ENCODE assay signal across 8 mouse cellular contexts in genomic region chr1:133163820-133164431, GRCm38 (mm10). TPM values are rescaled to one million over a fixed set of nuclear protein-coding genes. Genes with fewer than 3 reads are reported as not detected.
A peak's percentile ranks its signal among the peaks of the same experiment; 100 is the strongest.
DNase-seq lines count a peak whose midpoint lies in the region; ATAC-seq and TF ChIP-seq lines count a peak whose summit lies in the region.

Plekha6 (plus strand) TSS chr1:133164210.

- peaks cover 15% of the 10 kb centered on the region; the same call in 1 of the 2 replicates for H3K27me3 ChIP-seq in intestine, embryonic 16.5 days (replicated peaks; ENCODE audit: control insufficient read depth, insufficient read depth, low read length)
- H3K27me3 ChIP-seq in liver, adult 2 months (ENCODE audit: control insufficient read depth, insufficient read depth, low read length): peaks cover 7% of the 10 kb centered on the region

- H3K4me1 ChIP-seq in intestine, embryonic 16.5 days (ENCODE audit: control insufficient read depth, insufficient read depth, low read length): peaks cover 20% of the 10 kb centered on the region
- H3K4me1 ChIP-seq in liver, adult 2 months (ENCODE audit: control insufficient read depth, insufficient read depth, low read length): no peaks in the 10 kb centered on the region

- no peak for TF ChIP-seq POLR2A in liver, adult 2 months (IDR thresholded peaks at IDR 0.05; ENCODE audit: extremely low read depth, insufficient read depth, low read length)

- peak within 1 kb of the TSS; percentile 93 for H3K4me2 ChIP-seq in intestine, embryonic 16.5 days (ENCODE audit: low read depth, low read length)

- peak; percentile 45 for ATAC-seq in intestine, embryonic 16.5 days

- H3K4me3 ChIP-seq in intestine, embryonic 16.5 days (ENCODE audit: low read length): peak within 1 kb of the TSS; percentile 67
- peak within 1 kb of the TSS; percentile 53; the same call in 1 of the 2 replicates for H3K4me3 ChIP-seq in liver, adult 2 months (ENCODE audit: insufficient read depth, low read depth, low read length)

- peak within 1 kb of the TSS; percentile 78 for H3K9ac ChIP-seq in intestine, embryonic 16.5 days (ENCODE audit: low read depth, low read length)
- H3K9ac ChIP-seq in liver, adult 2 months (ENCODE audit: low read depth, low read length): peak within 1 kb of the TSS; percentile 49

- no peaks in the 10 kb centered on the region for H3K9me3 ChIP-seq in intestine, embryonic 16.5 days (ENCODE audit: control insufficient read depth, low read length)

- no peaks in the 10 kb centered on the region for H3K79me2 ChIP-seq in liver, adult 2 months (ENCODE audit: control insufficient read depth, insufficient read depth, low read length)

- no peaks in the 10 kb centered on the region for H3K36me3 ChIP-seq in intestine, embryonic 16.5 days (ENCODE audit: control insufficient read depth, insufficient read depth, low read length)
- no peaks in the 10 kb centered on the region for H3K36me3 ChIP-seq in liver, adult 2 months (ENCODE audit: control insufficient read depth, insufficient read depth, low read length)

- no peak for DNase-seq in left cerebral cortex, adult 18-20 months (ENCODE audit: low spot score in 2 of 2)
- no peak for DNase-seq in left cerebral cortex, adult 11 months (ENCODE audit: low spot score)
- no peak for DNase-seq in adrenal gland, postnatal 4 days (ENCODE audit: low spot score in 2 of 2)
- no peak for DNase-seq in gastrocnemius, postnatal 4 days (ENCODE audit: low spot score in 2 of 2)
- no peak for DNase-seq in liver, adult 2 months (ENCODE audit: extremely low read depth, low read depth, low spot score)
- DNase-seq in neural tube, embryonic 10.5 days (ENCODE audit: extremely low spot score, low spot score): peak; percentile 71
- no peak for DNase-seq in right cerebral cortex, adult 2 months (ENCODE audit: low spot score in 2 of 2)

- under 1% methylated on average over 68 of the region's 68 CpGs for WGBS in intestine, embryonic 16.5 days
- under 1% methylated on average over 68 of the region's 68 CpGs for WGBS in liver, adult 2 months

- TF ChIP-seq CTCF in liver, adult 2 months (IDR thresholded peaks at IDR 0.05; ENCODE audit: low read depth, low read length): 0 out of 2 replicates have a peak, but pooled peaks have one; percentile 3

- peak within 1 kb of the TSS; percentile 89 for H3K27ac ChIP-seq in intestine, embryonic 16.5 days (ENCODE audit: low read length)
- H3K27ac ChIP-seq in liver, adult 2 months (replicated peaks; ENCODE audit: insufficient read depth, low read depth, low read length): no peak within 1 kb of the TSS

RNA-seq across cellular contexts. Expression of gene Plekha6, which starts in this region (rescaled TPM):
- 10 to 100 TPM; 78.2 to 91.1 TPM for total RNA-seq in left cerebral cortex, adult 18-20 months (2021)
- 10 to 100 TPM; 22.2 to 32.7 TPM for total RNA-seq in adrenal gland, postnatal 4 days (2021)
- 10 to 100 TPM; 12.6 to 14.4 TPM for total RNA-seq in gastrocnemius, postnatal 4 days (2021)
- 10.6 and 11.0 TPM in 2 replicates for polyA plus RNA-seq in intestine, embryonic 16.5 days (2015; fragmentation: Nextera tagmentation; extraction: Ambion mirVana)
- 20.5 and 22.8 TPM in 2 replicates for total RNA-seq in liver, adult 2 months (2014; rRNA removed)
- 29.0 and 37.2 TPM in 2 replicates for polyA plus RNA-seq in liver, adult 2 months (2012; rRNA removed)
